Mouse (Mus musculus) testis, adult 2 months (tissue): ENCODE measurements around the gene Strn4.
A peak's percentile ranks its signal among the peaks of the same experiment; 100 is the strongest.

Experiments
- CTCF ChIP-seq: fragments of 200-500 bp; IDR thresholded peaks from 2 replicates; pipeline ENCODE4 v1.5.1; 2012; ENCODE audit warnings: low read depth, mild to moderate bottlenecking, inconsistent platforms, low read length, moderate library complexity; ENCODE audit not compliant: control insufficient read depth, insufficient read depth, insufficient replicate concordance
- POLR2A ChIP-seq: fragments of 200-500 bp; IDR thresholded peaks from 2 replicates; pipeline ENCODE4 v1.6.1; 2012; ENCODE audit warnings: low read depth, mild to moderate bottlenecking, inconsistent platforms, low read length, moderate library complexity; ENCODE audit not compliant: control insufficient read depth

GRCm38 (mm10) chr7:16885905-16886304 is 70.2 kb downstream of the Strn4 start:
- TF ChIP-seq POLR2A (peak; percentile 59), CTCF (no peak)
